ENCODE assay signal across 19 mouse cellular contexts in the genomic region with DNA sequence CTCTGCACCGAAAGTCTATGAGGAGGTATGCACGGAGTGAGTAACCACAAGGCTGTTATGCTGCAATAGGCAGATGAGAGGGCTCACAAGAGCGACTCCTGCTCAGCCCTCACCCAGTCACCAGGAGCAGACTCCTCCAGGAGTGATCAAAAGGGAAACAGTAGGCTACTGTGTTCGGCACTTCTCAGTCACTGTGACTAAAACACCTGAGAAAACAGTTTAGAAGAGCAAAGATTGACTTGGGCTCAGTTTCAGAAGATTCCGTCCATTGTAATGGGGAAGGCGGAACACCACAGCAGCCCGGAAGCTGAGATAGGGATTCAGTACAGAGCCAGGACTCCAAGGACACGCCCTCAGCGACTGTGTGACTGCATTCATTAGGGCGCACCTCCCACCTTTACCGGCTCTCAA. TPM values are rescaled to one million over a fixed set of nuclear protein-coding genes. Genes with fewer than 3 reads are reported as not detected.
DNase-seq lines count a peak whose midpoint lies in the region; ATAC-seq and TF ChIP-seq lines count a peak whose summit lies in the region.
"Had no signal": no experiment of that assay in that cellular context is flagged by ENCODE, and none has a peak within 500 bp of the region (broad histone marks: within the 10 kb centered on the region; RNA-seq: fewer than 3 reads in every experiment).

No protein-coding gene starts in this region.

- no peak for ATAC-seq in heart, embryonic 11.5 days (replicated peaks; ENCODE audit: insufficient number of reproducible peaks, low FRiP score, low TSS enrichment)
- no peak for ATAC-seq in heart, postnatal 0 days (ENCODE audit: insufficient read depth, low read depth)
- peak; percentile 70 for ATAC-seq in megakaryocyte progenitor cell, adult 5-6 weeks (replicated peaks; ENCODE audit: poor library complexity)
- ATAC-seq: forebrain, embryonic 13.5 days; midbrain, embryonic 15.5 days had no signal

- H3K9me3 ChIP-seq in heart, embryonic 11.5 days (replicated peaks; ENCODE audit: control insufficient read depth, low read length) = no peaks in the 10 kb centered on the region
- H3K9me3 ChIP-seq in ES-Bruce4 (replicated peaks; ENCODE audit: control insufficient read depth, insufficient read depth, low read length, poor library complexity, severe bottlenecking) = no peaks in the 10 kb centered on the region
- H3K9me3 ChIP-seq in heart, postnatal 0 days (replicated peaks; ENCODE audit: control insufficient read depth, low read length) = no peaks in the 10 kb centered on the region
- H3K9me3 ChIP-seq: embryonic facial prominence, embryonic 13.5 days; forebrain, embryonic 13.5 days; limb, embryonic 10.5 days; liver, embryonic 15.5 days; midbrain, embryonic 15.5 days; neural tube, embryonic 12.5 days had no signal

- WGBS in heart, embryonic 11.5 days (ENCODE audit: insufficient replicate concordance) = 42% methylated on average over 11 of the region's 11 CpGs
- WGBS in heart, postnatal 0 days = 36% methylated on average over 11 of the region's 11 CpGs

- intact Hi-C loops in heart, postnatal 14 days (cut with DNase I) = no loop called here

- no peak overlapping the region for H3K4me3 ChIP-seq in heart, embryonic 11.5 days (ENCODE audit: low read depth, low read length)
- H3K4me3 ChIP-seq in ES-Bruce4 (ENCODE audit: low read depth, low read length) = no peak overlapping the region
- H3K4me3 ChIP-seq in heart, postnatal 0 days (ENCODE audit: low read depth, low read length) = no peak overlapping the region
- H3K4me3 ChIP-seq: embryonic facial prominence, embryonic 13.5 days; forebrain, embryonic 13.5 days; limb, embryonic 10.5 days; liver, embryonic 15.5 days; midbrain, embryonic 15.5 days; neural tube, embryonic 12.5 days had no signal

- H3K27me3 ChIP-seq in heart, embryonic 11.5 days (ENCODE audit: control insufficient read depth, insufficient read depth, low read length) = 0 out of 2 replicates have a peak, but pooled peaks cover 3% of the 10 kb centered on the region
- H3K27me3 ChIP-seq in ES-Bruce4 (ENCODE audit: control insufficient read depth, insufficient read depth, low read length, poor library complexity, severe bottlenecking) = no peaks in the 10 kb centered on the region
- H3K27me3 ChIP-seq in heart, postnatal 0 days (ENCODE audit: control insufficient read depth, insufficient read depth, low read length) = no peaks in the 10 kb centered on the region
- H3K27me3 ChIP-seq: embryonic facial prominence, embryonic 13.5 days had no signal

- TF ChIP-seq EP300 in ES-Bruce4 (IDR thresholded peaks at IDR 0.05; ENCODE audit: insufficient read depth, low read depth, low read length) = 0 out of 2 replicates have a peak, but pooled peaks have one; percentile 21
- no peak for TF ChIP-seq EP300 in heart, postnatal 0 days (IDR thresholded peaks at IDR 0.05; ENCODE audit: low read depth)

- TF ChIP-seq CTCF in ES-Bruce4 (IDR thresholded peaks at IDR 0.05; ENCODE audit: low read depth, low read length) = no peak
- TF ChIP-seq CTCF in heart, postnatal 0 days (IDR thresholded peaks at IDR 0.05; ENCODE audit: low read depth) = no peak

- H3K9ac ChIP-seq in heart, embryonic 11.5 days (ENCODE audit: low read depth, low read length) = 0 out of 2 replicates have a peak overlapping the region, but pooled peaks have one; percentile 10
- no peak overlapping the region for H3K9ac ChIP-seq in ES-Bruce4 (ENCODE audit: low read depth, poor library complexity, severe bottlenecking)
- H3K9ac ChIP-seq in heart, postnatal 0 days (replicated peaks; ENCODE audit: low read depth, low read length) = no peak overlapping the region
- H3K9ac ChIP-seq: embryonic facial prominence, embryonic 13.5 days; forebrain, embryonic 13.5 days; liver, embryonic 15.5 days; midbrain, embryonic 15.5 days; neural tube, embryonic 12.5 days had no signal

- H3K36me3 ChIP-seq in heart, embryonic 11.5 days (ENCODE audit: control insufficient read depth, insufficient read depth, low read length) = no peaks in the 10 kb centered on the region
- H3K36me3 ChIP-seq in ES-Bruce4 (ENCODE audit: control insufficient read depth, insufficient read depth, low read length, poor library complexity, severe bottlenecking) = no peaks in the 10 kb centered on the region
- H3K36me3 ChIP-seq in heart, postnatal 0 days (replicated peaks; ENCODE audit: control insufficient read depth, insufficient read depth, low read length) = no peaks in the 10 kb centered on the region
- H3K36me3 ChIP-seq: embryonic facial prominence, embryonic 13.5 days; limb, embryonic 10.5 days; liver, embryonic 15.5 days; midbrain, embryonic 15.5 days; neural tube, embryonic 12.5 days had no signal

- no peak overlapping the region for H3K27ac ChIP-seq in heart, embryonic 11.5 days (ENCODE audit: low read depth, low read length)
- H3K27ac ChIP-seq in ES-Bruce4 (ENCODE audit: insufficient read depth, low read length) = peak overlapping the region; percentile 31
- no peak overlapping the region for H3K27ac ChIP-seq in heart, postnatal 0 days (ENCODE audit: low read depth)
- H3K27ac ChIP-seq: embryonic facial prominence, embryonic 13.5 days; forebrain, embryonic 13.5 days; limb, embryonic 10.5 days; liver, embryonic 15.5 days; midbrain, embryonic 15.5 days; neural tube, embryonic 12.5 days had no signal

- peak overlapping the region; percentile 21 for H3K4me2 ChIP-seq in heart, embryonic 11.5 days
- peak overlapping the region; percentile 6; the same call in 1 of the 2 replicates for H3K4me2 ChIP-seq in heart, postnatal 0 days (ENCODE audit: low read depth, low read length)
- H3K4me2 ChIP-seq: embryonic facial prominence, embryonic 13.5 days; forebrain, embryonic 13.5 days; liver, embryonic 15.5 days; midbrain, embryonic 15.5 days; neural tube, embryonic 12.5 days had no signal

- H3K4me1 ChIP-seq in heart, embryonic 11.5 days (ENCODE audit: control insufficient read depth, insufficient read depth, low read length) = 0 out of 2 replicates have a peak, but pooled peaks cover 4% of the 10 kb centered on the region
- peaks cover 9% of the 10 kb centered on the region for H3K4me1 ChIP-seq in ES-Bruce4 (ENCODE audit: control insufficient read depth, insufficient read depth, low read length)
- no peaks in the 10 kb centered on the region for H3K4me1 ChIP-seq in heart, postnatal 0 days (ENCODE audit: control insufficient read depth, insufficient read depth)
- H3K4me1 ChIP-seq: forebrain, embryonic 13.5 days; midbrain, embryonic 15.5 days; neural tube, embryonic 12.5 days had no signal

- DNase-seq in heart, postnatal 14 days = no peak
- no peak for DNase-seq in heart, postnatal 0 days (ENCODE audit: low spot score)
- no peak for DNase-seq in embryo, embryonic 11 days
- DNase-seq in Muller cell, postnatal 12 days (ENCODE audit: inconsistent ontology term) = no peak
- DNase-seq in thymus, postnatal 10 days (ENCODE audit: low spot score in 2 of 2) = no peak
- DNase-seq: B cell, adult 2 months; cerebellum, postnatal 10 days; kidney, adult 9 months; spleen, adult 18-20 months; thymus, adult 18-20 months had no signal

- TF ChIP-seq POLR2A in ES-Bruce4 (IDR thresholded peaks at IDR 0.05; ENCODE audit: insufficient read depth, low read length) = no peak

RNA-seq across cellular contexts. Expression of a gene that starts 16.8 kb away (rescaled TPM):
- 29.1 and 30.3 TPM in 2 replicates for polyA plus RNA-seq in heart, embryonic 11.5 days (2014; fragmentation: Nextera tagmentation; extraction: Ambion mirVana)
- total RNA-seq in heart, postnatal 14 days (2021) = 10 to 100 TPM; 28.9 to 30.9 TPM
- 37.8 and 41.0 TPM in 2 replicates for polyA plus RNA-seq in ES-Bruce4 (2011; ENCODE audit: insufficient read depth, insufficient read length, low read depth, missing spikeins)
- 19.3 and 20.9 TPM in 2 replicates for total RNA-seq in heart, postnatal 0 days (2014; rRNA removed; ENCODE audit: low replicate concordance)
- 24.9 and 27.2 TPM in 2 replicates for polyA plus RNA-seq in heart, postnatal 0 days (2015; fragmentation: Nextera tagmentation; extraction: Ambion mirVana)
- total RNA-seq in megakaryocyte progenitor cell, adult 5-6 weeks (2015) = 0.24 and 0.47 TPM in 2 replicates
- total RNA-seq in megakaryocyte progenitor cell, adult 5-6 weeks (2017) = 0.41 and 6.0 TPM in 2 replicates
